Mouse (Mus musculus) heart, adult 11 months (tissue): Measurements from ENCODE around the gene Garem2.

Experiments used
- DNase-seq: peaks from one replicate; pipeline ENCODE4 v3.0.0; 2022

Garem2 gene

DNA sequence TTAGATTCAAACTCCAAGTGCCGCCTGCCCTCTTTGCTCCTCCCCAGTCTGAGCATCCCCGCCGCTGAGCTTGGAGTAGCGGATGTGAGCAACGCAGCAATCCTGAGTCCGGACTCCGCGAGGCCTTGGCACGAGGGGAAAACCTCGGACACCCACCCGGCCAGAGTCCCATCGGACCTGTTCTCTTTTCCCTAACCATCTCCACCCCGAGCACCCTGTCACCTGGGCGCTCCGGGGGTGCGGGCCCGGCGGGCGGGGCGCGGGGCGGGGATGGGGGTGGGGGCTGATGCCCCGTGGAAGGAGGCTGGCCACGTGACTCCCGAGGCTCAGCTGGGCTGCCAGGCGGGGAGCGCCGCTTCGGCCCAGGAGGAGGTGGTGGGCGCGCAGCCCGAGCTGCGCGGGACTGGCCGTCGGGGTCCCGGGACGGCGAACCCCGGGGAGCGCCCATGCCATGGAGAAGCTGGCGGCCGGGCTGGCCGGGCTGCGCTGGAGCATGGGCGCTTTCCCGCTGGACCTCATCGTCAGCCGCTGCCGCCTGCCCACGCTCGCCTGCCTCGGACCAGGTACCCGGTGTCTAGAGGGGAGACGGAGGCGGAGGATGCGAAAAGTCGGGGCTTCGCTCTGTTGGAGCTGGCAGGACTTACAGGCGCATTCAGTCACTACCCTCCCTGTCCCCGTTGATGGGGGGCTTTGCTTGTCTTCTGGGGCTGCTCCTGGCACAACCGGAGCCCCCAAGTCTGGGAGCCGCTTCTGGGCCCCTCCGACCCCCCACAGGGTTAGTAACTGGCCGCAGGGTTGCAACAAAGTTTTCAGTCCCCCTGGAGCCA, at the start of gene Garem2:
Gene Garem2 (plus strand): TSS at position 321 of the 827 bp plus-strand sequence.
- peak; percentile 93 for DNase-seq

DNA sequence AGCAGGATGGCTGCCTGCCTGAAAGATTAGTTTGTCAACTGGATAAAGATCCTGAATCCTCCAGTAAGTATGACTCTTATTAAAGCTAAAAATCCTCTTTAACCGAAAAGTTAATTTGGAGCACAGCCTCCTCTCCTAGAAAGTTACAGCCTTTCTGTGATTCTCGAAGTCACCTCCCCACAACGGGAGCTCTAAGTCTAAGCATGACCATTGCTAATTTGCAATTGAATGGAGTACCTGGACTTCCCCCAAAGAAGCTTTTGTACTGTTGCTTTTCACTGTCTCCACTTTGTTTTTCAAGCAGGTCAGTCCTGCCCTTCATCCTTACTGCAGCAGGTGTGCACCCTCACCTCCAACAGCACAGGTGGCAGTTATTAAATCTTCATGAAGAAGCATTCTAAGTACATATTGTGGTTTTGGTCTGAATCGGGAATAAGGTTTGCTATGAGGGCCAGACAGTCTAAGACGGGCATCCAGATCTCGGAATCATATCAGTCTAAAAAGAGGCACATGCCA, 46.7 kb upstream of the Garem2 start:
- no peak for DNase-seq

DNA sequence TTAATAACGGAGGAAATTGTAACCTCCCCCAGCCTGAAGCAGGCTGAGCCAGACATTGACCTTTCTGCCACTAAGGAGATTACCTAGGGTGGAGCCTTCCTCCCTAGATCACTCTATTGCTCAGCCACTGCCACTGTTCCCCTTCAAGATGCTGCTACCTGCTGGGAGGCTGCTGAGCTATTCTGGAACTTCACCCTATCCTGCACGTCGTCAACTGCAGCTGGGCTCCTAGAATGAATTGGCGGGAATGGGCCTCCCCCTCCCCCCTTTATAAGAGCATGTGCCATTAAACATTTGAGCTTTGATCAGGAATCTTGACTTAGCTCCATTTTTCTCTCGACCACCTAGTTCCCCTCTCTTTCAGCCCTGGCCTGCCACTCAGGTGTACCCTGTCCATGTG, 45.4 kb upstream of the Garem2 start:
- DNase-seq, result peak; percentile 35

GRCm38 (mm10) chr5:30067726-30068125, 37.2 kb upstream of the Garem2 start:
- DNase-seq, result no peak

GRCm38 (mm10) chr5:30071677-30072076, 33.3 kb upstream of the Garem2 start:
- peak; percentile 61 for DNase-seq

GRCm38 (mm10) chr5:30072377-30072776, 32.6 kb upstream of the Garem2 start:
- no peak for DNase-seq

DNA sequence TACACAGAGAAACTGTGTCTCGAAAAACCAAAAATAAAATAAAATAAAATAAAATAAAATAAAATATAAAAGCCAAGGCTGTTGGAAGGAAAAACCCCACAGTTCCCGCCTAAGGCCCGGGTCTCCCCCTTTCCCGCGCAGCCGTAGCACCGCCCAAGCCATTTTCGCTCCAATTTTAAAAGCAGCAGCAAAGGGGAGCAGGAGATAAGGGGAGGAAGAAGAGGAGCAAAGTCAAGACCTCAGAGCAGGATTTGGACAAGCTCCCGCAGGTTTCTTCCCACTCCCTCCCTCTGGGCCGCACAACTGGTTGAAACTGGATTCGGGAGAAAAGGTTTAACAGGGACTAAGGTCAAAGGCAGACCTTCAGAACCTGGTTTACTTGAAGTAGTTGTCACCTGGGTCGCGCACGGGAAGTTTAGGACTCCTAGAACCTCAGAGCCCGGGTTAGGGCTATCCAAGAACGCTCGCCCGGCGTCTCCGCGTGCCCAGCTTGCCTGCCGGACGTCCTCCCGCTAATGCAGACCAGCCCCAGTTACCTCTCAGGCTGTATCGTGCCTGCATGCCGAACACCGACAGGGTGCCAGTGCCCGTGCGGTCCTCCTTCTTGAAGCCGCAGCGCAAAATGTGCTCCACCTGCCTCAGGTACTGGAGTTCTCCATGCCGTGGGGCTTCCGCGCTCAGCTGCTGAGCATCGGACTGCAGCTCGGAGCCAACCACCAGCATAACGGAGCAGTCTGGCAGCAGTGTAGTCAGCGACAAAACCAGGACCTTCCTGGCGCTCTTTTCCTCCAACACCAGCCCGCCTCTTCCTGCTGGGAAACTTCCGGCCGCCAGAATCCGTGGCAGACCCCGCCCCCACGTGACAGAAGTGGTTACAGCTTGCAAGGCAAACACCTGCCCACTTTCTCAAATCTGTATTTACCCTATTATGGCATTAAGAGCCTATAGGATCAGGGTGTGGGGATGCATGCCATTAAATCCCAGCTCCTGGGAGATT, 31.8 kb upstream of the Garem2 start, which contains the start of gene Tyms:
Gene Tyms (minus strand): TSS at position 793 of the 997 bp plus-strand sequence.
- peak; percentile 98 for DNase-seq

- peak; percentile 74 for DNase-seq
Measured at GRCm38 (mm10) chr5:30092701-30093100, 12.3 kb upstream of the Garem2 start.

GRCm38 (mm10) chr5:30094399-30094798, 10.6 kb upstream of the Garem2 start:
- no peak for DNase-seq

DNA sequence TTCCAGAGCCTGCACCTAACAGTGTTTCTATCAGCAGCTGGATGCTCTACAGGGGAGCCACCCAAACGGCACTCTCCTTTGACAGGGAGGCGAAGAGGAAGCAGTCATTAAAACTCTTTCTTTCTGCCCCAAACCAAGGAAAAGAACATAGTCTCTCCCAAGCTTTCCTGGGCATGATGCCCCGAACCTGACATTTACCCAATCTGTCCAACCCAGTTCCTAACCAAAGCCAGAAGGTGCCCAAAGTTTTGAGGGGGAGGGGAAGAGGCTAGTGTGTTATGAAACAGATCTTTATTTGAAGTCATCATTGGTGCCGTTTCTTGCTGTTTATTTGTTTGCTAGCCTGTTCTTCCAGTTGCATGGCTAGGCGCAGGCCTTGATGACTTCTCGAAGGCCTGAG, 9.2 kb upstream of the Garem2 start:
- peak; percentile 28 for DNase-seq

DNA sequence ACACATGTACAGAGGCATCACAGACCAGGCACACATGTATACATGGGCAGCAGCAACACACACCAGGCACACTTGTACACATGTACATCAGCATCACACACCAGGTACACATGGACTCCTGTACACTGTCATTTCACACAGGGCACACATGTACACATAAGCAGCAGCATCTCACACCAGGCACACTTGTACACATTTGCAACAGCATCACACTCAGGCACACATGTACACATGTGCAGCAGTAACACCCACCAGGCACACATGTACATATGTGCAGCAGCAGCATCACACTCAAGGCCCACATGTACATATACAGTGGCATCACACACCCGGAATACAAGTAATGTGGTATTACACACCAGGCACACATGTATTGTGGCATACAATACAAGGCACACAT, 6.7 kb upstream of the Garem2 start:
- DNase-seq, result peak; percentile 59

- DNase-seq, result peak; percentile 54
Measured at GRCm38 (mm10) chr5:30103340-30103739, 1.6 kb upstream of the Garem2 start.

GRCm38 (mm10) chr5:30104339-30104738, 622 bp upstream of the Garem2 start:
- peak; percentile 92 for DNase-seq

DNA sequence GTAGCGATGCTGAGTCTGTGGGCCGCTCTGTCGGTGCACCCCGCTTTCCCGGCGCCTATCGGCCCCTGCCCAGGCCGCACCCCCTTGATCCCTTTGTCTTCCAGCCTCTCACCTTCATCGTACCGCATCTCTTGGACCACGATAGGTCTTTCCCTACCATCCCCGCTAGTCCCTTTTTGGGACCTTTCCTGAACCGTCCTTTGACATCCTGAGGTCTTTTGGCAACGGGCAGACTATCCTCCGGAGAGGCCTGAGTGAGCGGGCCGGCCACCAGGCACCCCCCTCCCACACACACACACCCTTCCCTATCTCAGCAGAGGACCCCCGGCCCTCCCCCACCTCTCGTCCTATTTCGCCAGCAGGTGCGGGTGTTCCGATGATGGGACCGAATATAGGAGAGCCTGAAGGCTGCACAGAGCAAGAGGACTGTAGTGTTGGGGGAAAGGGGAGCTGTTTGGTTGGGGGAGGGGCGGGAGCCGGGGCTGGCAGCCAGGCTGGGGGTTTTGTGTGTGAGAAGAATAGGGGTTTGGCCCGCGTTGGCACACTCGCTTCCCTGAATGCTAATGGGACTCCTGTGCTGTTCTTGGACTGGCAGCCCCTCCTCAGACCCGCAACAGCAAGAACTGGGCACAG, 823 bp downstream of the Garem2 start, which contains the start of gene 3110082J24Rik:
Gene 3110082J24Rik (minus strand): TSS at position 419 of the 633 bp plus-strand sequence.
- DNase-seq, result peak; percentile 88

DNA sequence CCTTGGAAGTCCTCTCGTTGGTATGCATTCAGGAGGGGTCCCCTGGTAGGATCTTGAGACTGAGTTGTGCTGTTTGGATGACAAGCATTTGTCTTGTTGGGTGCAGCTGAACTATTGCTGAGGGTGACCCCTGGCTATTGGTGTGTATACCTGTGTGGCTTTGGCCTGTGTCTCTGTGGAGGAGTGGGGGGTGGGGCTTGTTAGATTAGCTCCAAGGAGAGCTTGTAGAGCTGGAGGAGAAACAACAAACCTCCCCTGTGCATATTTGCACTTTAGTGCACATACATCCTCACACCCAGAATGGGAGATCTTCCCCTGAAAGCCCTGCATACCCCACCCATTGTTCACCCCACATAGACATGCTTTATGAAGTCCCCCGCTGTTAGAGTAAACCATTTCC, 1.8 kb downstream of the Garem2 start:
- DNase-seq, result peak; percentile 78

- DNase-seq, result peak; percentile 86
Measured at GRCm38 (mm10) chr5:30107186-30107585, 2.2 kb downstream of the Garem2 start.

DNA sequence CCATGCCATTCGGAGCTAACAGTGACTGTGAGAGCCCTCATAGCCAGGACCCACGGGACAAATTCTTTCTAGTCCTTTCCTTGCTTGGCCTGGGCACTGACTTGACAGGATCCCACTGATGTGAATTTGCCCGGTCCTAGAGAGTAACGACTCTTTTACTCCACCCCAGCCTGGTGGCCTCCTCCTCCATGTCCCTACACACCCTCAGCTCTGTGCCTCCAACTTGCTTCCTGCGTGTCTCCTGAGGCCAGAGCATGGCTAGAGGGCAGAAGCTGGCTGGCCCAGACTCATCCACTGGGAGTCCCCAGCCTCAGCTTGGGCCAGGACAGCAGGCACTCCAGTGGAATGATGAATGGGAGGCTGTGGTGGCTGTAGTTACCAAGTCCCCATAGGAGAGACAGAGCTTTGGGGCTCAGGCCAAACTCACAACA, 2.7 kb downstream of the Garem2 start:
- peak; percentile 89 for DNase-seq

DNA sequence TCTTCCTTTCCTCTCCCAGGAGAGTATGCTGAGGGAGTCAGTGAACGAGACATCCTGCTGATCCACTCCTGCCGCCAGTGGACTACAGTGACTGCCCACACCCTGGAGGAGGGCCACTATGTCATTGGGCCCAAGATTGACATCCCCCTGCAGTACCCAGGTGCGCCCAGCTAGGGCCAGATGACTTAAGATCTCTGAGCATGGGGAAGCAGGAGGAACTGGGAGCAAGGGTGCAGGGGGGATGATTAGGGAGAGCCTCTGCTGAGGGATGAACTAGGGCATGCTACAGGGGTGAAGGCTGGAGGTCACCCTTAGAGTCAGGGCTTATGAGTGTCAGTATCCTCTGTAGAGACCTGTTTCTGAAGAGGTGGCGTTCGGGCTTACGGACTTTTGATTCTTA, 3.3 kb downstream of the Garem2 start:
- DNase-seq, result peak; percentile 82

DNA sequence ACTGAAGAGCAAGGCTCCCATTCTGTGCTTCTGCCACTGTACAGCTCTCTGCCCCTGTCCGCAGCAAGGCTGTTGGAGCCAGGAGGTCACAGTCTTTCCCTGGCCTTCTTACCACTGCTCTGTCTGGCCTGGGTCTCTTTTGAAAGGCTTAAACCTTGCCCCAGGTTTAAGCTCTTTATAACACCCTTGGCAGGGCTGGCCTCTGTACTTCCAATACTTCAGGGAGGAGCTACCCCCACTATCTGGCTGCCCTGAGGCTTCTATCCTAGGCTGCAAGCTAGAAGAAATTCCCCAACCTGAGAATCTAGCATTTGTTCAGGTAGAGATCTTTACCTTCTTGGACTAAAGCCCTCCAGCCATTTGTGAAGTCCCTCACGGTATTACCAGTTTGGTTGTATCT, 4.9 kb downstream of the Garem2 start:
- DNase-seq, result no peak

- no peak for DNase-seq
Measured at GRCm38 (mm10) chr5:30110371-30111060, 5.6 kb downstream of the Garem2 start.

GRCm38 (mm10) chr5:30111126-30111525, 6.2 kb downstream of the Garem2 start:
- DNase-seq, result peak; percentile 95

GRCm38 (mm10) chr5:30111771-30112170, 6.8 kb downstream of the Garem2 start:
- no peak for DNase-seq
